Mouse (Mus musculus) myocyte (in vitro differentiated cells): ENCODE data around the gene Ralgps1. TPM values are rescaled to one million over a fixed set of nuclear protein-coding genes. Genes with fewer than 3 reads are reported as not detected.

Source experiments
- H3K27me3 ChIP-seq: one replicate; pipeline ENCODE4 v1.6.1; 2011; ENCODE audit not compliant: control insufficient read depth, insufficient read depth, insufficient read length
- H3K36me3 ChIP-seq: one replicate; pipeline ENCODE4 v1.6.1; 2011; ENCODE audit not compliant: control insufficient read depth, insufficient read depth
- H3K4me2 ChIP-seq: one replicate; pipeline ENCODE4 v1.6.1; 2011; ENCODE audit warnings: low read depth, control low read depth
- H3K4me3 ChIP-seq: one replicate; pipeline ENCODE4 v1.5.1; 2011; ENCODE audit warnings: mild to moderate bottlenecking, control low read depth, moderate library complexity
- H3K79me2 ChIP-seq: one replicate; pipeline ENCODE4 v1.6.1; 2011; ENCODE audit not compliant: control insufficient read depth, insufficient read depth
- H3ac ChIP-seq: one replicate; pipeline ENCODE4 v1.6.1; 2011; ENCODE audit not compliant: control insufficient read depth, insufficient read length
- CEBPB ChIP-seq: IDR thresholded peaks from 2 replicates; pipeline ENCODE4 v1.6.1; 2011; ENCODE audit warnings: mild to moderate bottlenecking, moderate library complexity; ENCODE audit not compliant: poor library complexity, insufficient read depth, severe bottlenecking
- E2F4 ChIP-seq: IDR thresholded peaks from one replicate; pipeline ENCODE4 v1.6.1; 2011; ENCODE audit warnings: mild to moderate bottlenecking, control low read depth, moderate library complexity; ENCODE audit not compliant: insufficient read depth
- MAX ChIP-seq: IDR thresholded peaks from one replicate; pipeline ENCODE4 v1.6.1; 2011; ENCODE audit warnings: low read depth, mild to moderate bottlenecking, control low read depth
- MYOD1 ChIP-seq, 3 experiments: IDR thresholded peaks; one replicate each; pipeline ENCODE4 v1.6.1; 2011; ENCODE audit warnings: control low read depth in 2 of 3, low read depth in 2 of 3, mild to moderate bottlenecking in 2 of 3, moderate library complexity in 1 of 3; ENCODE audit not compliant: insufficient read length in 2 of 3, control insufficient read depth in 1 of 3
- MYOG ChIP-seq, 3 experiments: IDR thresholded peaks; one replicate each; pipeline ENCODE4 v1.6.1; 2011; ENCODE audit warnings: control low read depth in 2 of 3, low read depth in 2 of 3, mild to moderate bottlenecking in 2 of 3; ENCODE audit not compliant: insufficient read length in 2 of 3, control insufficient read depth in 1 of 3, insufficient read depth in 1 of 3
- POLR2A ChIP-seq: IDR thresholded peaks from one replicate; pipeline ENCODE4 v1.6.1; 2011; ENCODE audit warnings: low read depth, mild to moderate bottlenecking, control low read depth, moderate library complexity; ENCODE audit not compliant: insufficient read length
- POLR2AphosphoS2 ChIP-seq: IDR thresholded peaks from one replicate; pipeline ENCODE4 v1.6.1; 2011; ENCODE audit warnings: low read depth, control low read depth; ENCODE audit not compliant: insufficient read length
- REST ChIP-seq: IDR thresholded peaks from one replicate; pipeline ENCODE4 v1.6.1; 2011; ENCODE audit warnings: mild to moderate bottlenecking, control low read depth, moderate library complexity; ENCODE audit not compliant: insufficient read depth, insufficient read length
- SRF ChIP-seq: IDR thresholded peaks from one replicate; pipeline ENCODE4 v1.6.1; 2011; ENCODE audit warnings: low read depth; ENCODE audit not compliant: control insufficient read depth, insufficient read length
- TCF12 ChIP-seq: IDR thresholded peaks from one replicate; pipeline ENCODE4 v1.6.1; 2011; ENCODE audit warnings: mild to moderate bottlenecking, control low read depth; ENCODE audit not compliant: poor library complexity, insufficient read depth, severe bottlenecking
- TCF3 ChIP-seq: IDR thresholded peaks from one replicate; pipeline ENCODE4 v1.6.1; 2011; ENCODE audit warnings: low read depth, control low read depth; ENCODE audit not compliant: insufficient read length
- USF1 ChIP-seq: IDR thresholded peaks from one replicate; pipeline ENCODE4 v1.6.1; 2011; ENCODE audit warnings: low read depth, mild to moderate bottlenecking, control low read depth, moderate library complexity
- polyA plus RNA-seq: library from polyadenylated mRNA; unstranded; fragments of >200 nt; fragmentation: generic; extraction: Trizol; gene quantifications from one replicate; pipeline ENCODE4 v1.2.1, GENCODE M21; 2012; ENCODE audit warnings: missing spikeins

The Ralgps1 gene
- polyA plus RNA-seq, 1 experiment, result 1.3 TPM

DNA sequence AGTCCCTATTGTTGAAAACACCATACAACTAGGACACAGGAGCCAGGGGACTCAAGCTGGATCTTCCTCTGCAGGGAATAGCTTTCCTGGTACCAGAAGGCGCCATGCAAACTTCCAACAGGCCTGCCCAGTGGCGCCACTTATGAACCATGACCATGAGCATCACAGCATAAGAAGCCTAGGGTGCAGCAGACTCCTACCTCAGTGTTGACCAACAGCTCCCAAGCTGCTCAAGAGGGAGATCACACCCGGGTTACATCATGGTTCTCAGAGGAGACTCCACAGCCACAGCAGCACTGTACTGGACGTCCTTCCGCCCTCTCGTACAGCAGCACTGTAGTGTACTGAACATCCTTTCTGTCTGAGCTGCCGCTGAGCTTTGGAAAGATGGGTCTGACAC lies 188.0 kb downstream of the Ralgps1 start:
- TF ChIP-seq CEBPB (no peak), E2F4 (no peak), TCF12 (no peak), MYOD1 (IDR thresholded peaks at IDR 0.05; ENCODE audit: control insufficient read depth in 1 of 3, insufficient read length in 2 of 3, low read depth in 2 of 3) (no peak), TCF3 (no peak), USF1 (no peak), POLR2AphosphoS2 (no peak)
- Histone ChIP-seq H3K79me2 (no peaks in the 10 kb centered on the region), H3K4me2 (peak overlapping the region; percentile 10), H3ac (no peak overlapping the region), H3K4me3 (no peak overlapping the region), H3K36me3 (no peaks in the 10 kb centered on the region), H3K27me3 (no peaks in the 10 kb centered on the region)

DNA sequence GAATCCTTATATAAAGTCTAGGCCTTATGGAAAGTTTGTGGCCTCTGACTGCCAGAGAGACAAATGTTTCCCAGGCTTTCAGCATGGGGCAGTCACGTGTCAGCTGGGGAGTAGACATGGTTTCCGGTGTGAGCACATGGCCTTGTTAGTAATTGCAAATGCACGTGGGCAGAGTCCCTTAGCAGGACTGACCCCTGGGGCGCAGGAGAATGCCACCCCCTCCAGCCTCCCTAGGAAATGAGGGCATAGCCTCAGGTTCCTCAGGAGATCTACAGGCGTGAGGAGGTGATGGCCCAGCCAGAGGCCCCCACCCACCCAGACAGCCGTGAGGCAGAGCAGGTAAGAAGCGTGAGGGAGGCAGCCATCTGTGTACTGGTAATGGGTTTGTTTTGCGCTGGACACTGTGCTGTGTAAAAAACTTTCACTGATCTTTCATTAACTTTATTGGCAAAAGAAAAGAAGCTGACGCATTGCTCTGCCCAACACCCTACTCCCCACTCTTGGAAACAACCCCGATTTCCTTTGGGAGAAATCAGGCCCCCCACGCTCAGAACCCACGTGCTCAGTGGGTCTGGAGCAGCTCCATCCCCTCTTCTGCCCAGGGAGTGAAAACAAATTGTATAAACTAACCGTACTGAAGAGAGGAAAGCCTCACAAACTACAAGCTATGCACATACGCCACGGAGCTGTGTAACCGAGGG lies 191.2 kb downstream of the Ralgps1 start:
- Histone ChIP-seq H3K79me2 (no peaks in the 10 kb centered on the region), H3K4me3 (no peak overlapping the region), H3K36me3 (no peaks in the 10 kb centered on the region), H3ac (no peak overlapping the region), H3K27me3 (no peaks in the 10 kb centered on the region), H3K4me2 (no peak overlapping the region)
- TF ChIP-seq CEBPB, result no peak
- no peak for TF ChIP-seq TCF3
- TF ChIP-seq MAX, result no peak
- TF ChIP-seq TCF12, result no peak

DNA sequence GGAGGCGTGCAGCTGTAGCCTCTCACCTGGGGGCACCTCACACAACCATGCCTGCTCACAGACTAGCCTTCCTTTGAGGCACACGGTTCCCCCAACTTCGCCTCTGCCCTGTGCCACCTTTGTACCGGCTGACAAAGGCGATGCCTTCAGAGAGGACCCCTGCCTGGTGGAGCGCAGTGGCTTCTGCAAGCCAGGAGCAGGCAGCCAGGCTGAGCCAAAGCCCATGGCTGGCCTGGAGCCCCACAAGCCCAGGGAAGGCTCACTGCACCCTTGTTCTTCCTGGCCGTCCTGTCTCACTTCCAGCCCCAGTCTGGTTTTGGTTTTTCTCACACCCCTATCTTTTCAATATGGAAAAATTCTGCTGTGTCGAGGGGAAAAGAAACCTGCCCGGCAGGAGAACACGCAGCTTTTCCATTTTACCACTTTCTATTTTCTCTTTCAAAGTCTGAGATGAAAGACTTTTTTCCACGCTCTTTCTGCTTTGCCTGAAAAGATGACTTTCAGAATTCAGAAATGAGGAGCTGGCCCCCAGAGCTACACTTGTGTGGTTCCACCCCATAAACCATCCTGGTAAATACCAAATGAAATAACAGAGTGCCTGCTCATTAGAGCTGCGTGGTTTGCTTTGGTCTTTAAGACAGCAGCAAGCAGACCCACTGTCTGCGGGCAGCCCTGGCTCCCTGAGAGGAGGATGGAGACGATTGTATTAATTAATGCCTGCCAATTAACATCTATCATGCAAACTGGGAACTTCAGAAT lies 191.9 kb downstream of the Ralgps1 start:
- Histone ChIP-seq H3K4me2 (no peak overlapping the region), H3K4me3 (no peak overlapping the region), H3K27me3 (no peaks in the 10 kb centered on the region), H3K36me3 (no peaks in the 10 kb centered on the region), H3ac (no peak overlapping the region), H3K79me2 (no peaks in the 10 kb centered on the region)
- TF ChIP-seq E2F4, result no peak
- TF ChIP-seq POLR2A, result no peak
- no peak for TF ChIP-seq MYOD1 (IDR thresholded peaks at IDR 0.05; ENCODE audit: control insufficient read depth in 1 of 3, insufficient read length in 2 of 3, low read depth in 2 of 3)
- no peak for TF ChIP-seq USF1
- TF ChIP-seq REST, result no peak
- TF ChIP-seq TCF12, result no peak
- TF ChIP-seq POLR2AphosphoS2, result no peak
- TF ChIP-seq SRF, result no peak
- TF ChIP-seq MAX, result no peak
- TF ChIP-seq CEBPB, result no peak
- TF ChIP-seq TCF3, result no peak
- no peak for TF ChIP-seq MYOG (IDR thresholded peaks at IDR 0.05; ENCODE audit: control insufficient read depth in 1 of 3, insufficient read depth in 1 of 3, insufficient read length in 2 of 3, low read depth in 2 of 3)

DNA sequence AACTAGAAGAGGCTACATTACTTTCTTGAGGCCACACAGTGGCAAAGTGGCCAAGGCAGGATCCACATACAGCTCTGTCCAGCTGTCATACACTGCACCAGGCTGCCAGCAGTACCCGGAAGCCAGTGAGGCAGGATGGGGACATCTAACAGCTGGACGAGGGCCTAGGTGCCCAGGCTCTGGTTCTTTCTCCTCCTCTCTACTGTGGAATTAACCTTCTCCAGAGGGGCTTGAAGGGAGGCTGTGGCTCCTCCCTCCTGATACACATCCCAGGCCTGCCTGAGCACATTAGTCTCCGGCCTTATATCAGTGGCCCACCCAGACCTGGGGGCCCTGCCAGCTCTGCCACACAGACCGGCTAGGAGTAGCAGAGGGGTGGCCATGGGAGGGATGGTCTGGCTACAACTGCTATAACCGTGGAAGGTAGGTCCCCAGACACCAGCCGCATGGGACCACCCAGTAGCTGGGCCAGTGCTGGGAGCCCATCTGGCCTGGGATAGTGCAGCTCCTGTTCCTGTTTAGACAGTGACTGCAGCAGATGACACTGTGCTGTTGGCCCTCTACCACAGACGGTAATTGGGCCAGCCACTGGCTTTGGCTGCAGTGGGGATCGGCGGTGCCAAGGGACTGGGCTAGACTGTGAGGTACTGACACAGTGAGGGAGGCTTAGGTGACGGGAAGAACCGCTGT lies 192.9 kb downstream of the Ralgps1 start:
- TF ChIP-seq SRF (no peak), CEBPB (no peak), USF1 (no peak), TCF3 (no peak), MYOD1 (IDR thresholded peaks at IDR 0.05; ENCODE audit: control insufficient read depth in 1 of 3, insufficient read length in 2 of 3, low read depth in 2 of 3) (peak in 1 of 3 experiments; percentile 27), POLR2AphosphoS2 (no peak), E2F4 (no peak), MYOG (IDR thresholded peaks at IDR 0.05; ENCODE audit: control insufficient read depth in 1 of 3, insufficient read depth in 1 of 3, insufficient read length in 2 of 3, low read depth in 2 of 3) (peak in 1 of 3 experiments; percentile 16), REST (no peak), TCF12 (no peak), MAX (no peak)
- Histone ChIP-seq H3K36me3 (no peaks in the 10 kb centered on the region), H3K27me3 (no peaks in the 10 kb centered on the region), H3K4me3 (no peak overlapping the region), H3K4me2 (no peak overlapping the region), H3ac (no peak overlapping the region), H3K79me2 (no peaks in the 10 kb centered on the region)

DNA sequence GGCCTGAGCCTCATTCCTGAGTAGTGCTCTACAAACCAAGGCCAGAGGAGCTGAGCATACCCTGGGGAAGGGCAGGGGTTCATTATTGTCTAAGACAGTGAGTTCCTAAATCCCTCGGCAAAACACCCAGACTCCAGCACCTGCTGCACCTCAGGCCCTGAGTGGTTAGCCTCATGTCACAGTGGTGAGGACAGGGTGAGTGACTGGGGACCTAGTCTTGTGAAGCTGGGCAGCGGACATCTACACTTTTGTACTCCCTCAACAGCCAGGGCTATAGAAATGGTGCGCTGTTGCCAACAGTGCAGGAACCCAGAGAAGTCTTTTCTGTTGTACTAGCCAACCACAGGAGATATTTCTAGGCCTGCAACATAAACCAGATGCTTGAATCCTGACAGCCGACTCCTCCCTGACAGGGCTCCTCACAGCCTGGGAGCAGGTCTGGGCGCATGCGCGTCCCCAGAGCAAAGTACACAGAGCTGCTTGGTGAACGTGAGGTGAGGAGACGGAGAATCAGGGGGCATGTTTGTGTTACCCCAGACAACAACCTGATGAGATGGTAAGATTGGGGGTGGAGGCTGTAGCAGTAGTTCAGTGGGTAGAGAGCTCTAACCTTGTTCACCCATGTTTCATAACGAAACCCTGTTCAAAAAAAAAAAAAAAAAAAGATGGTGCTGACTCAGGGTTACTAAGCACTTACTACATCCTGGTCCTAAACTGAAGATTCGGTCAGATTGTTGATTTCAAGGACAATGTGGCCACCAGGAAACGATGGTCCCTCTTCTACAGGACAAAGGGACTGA lies 193.6 kb downstream of the Ralgps1 start:
- H3K36me3 ChIP-seq, result no peaks in the 10 kb centered on the region

More for the DNA sequence above, 193.6 kb downstream of the Ralgps1 start:
- Histone ChIP-seq H3ac (no peak overlapping the region), H3K4me3 (no peak overlapping the region), H3K4me2 (peak overlapping the region; percentile 39), H3K79me2 (no peaks in the 10 kb centered on the region), H3K27me3 (no peaks in the 10 kb centered on the region)
- no peak for TF ChIP-seq MAX
- no peak for TF ChIP-seq USF1
- TF ChIP-seq CEBPB, result no peak
- TF ChIP-seq SRF, result no peak
- no peak for TF ChIP-seq POLR2AphosphoS2
